Mouse (Mus musculus) heart, embryonic 12.5 days (tissue): ENCODE data around the gene Soat1. TPM values are rescaled to one million over a fixed set of nuclear protein-coding genes. Genes with fewer than 3 reads are reported as not detected.

ENCODE experiments used
- ATAC-seq: fragments of 200-750 bp; cut with Nextera tagmentation; 2 replicates; pipeline ENCODE4 v1.8.0; 2017; ENCODE audit warnings: moderate TSS enrichment, moderate library complexity; ENCODE audit not compliant: insufficient number of reproducible peaks, low FRiP score
- H3K27ac ChIP-seq: fragments of 300-500 bp; sonication (generic); 2 replicates; pipeline ENCODE4 v1.5.1; 2016; ENCODE audit warnings: mild to moderate bottlenecking, moderate library complexity; ENCODE audit not compliant: poor library complexity, severe bottlenecking
- H3K27me3 ChIP-seq: fragments of 300-500 bp; sonication (generic); replicated peaks from 2 replicates; pipeline ENCODE4 v1.6.1; 2016; ENCODE audit warnings: mild to moderate bottlenecking, moderate library complexity
- H3K36me3 ChIP-seq: fragments of 300-500 bp; sonication (generic); 2 replicates; pipeline ENCODE4 v1.6.1; 2016; ENCODE audit warnings: mild to moderate bottlenecking, moderate library complexity
- H3K4me1 ChIP-seq: fragments of 300-500 bp; sonication (generic); replicated peaks from 2 replicates; pipeline ENCODE4 v1.6.1; 2016; ENCODE audit warnings: mild to moderate bottlenecking
- H3K4me2 ChIP-seq: fragments of 300-500 bp; sonication (generic); 2 replicates; pipeline ENCODE4 v1.6.1; 2016; ENCODE audit warnings: mild to moderate bottlenecking, moderate library complexity
- H3K4me3 ChIP-seq: fragments of 300-500 bp; sonication (generic); 2 replicates; pipeline ENCODE4 v1.5.1; 2016; ENCODE audit warnings: mild to moderate bottlenecking
- H3K9ac ChIP-seq: fragments of 300-500 bp; sonication (generic); 2 replicates; pipeline ENCODE4 v1.6.1; 2016; ENCODE audit warnings: mild to moderate bottlenecking, moderate library complexity
- H3K9me3 ChIP-seq: fragments of 300-500 bp; sonication (generic); replicated peaks from 2 replicates; pipeline ENCODE4 v1.6.1; 2016; ENCODE audit warnings: mild to moderate bottlenecking, moderate library complexity
- WGBS: fragments of 180-500 bp; shearing (Covaris S2); methylation state at CpG from one replicate; pipeline ENCODE4 v1.1.7; 2016; 5-methylcytosine and 5-hydroxymethylcytosine counted together
- polyA plus RNA-seq: library from polyadenylated mRNA; unstranded; fragments of >200 nt; fragmentation: Nextera tagmentation; extraction: Ambion mirVana; gene quantifications from 2 replicates; pipeline ENCODE4 v1.2.1, GENCODE M21; 2016

Gene Soat1
- polyA plus RNA-seq, 1 experiment from 2014 or later = 48.9 TPM

GRCm38 (mm10) chr1:156487498-156487897 is 13.4 kb upstream of the Soat1 start:
- ATAC-seq = no peak
- no peak overlapping the region for H3K4me3 ChIP-seq
- no peaks in the 10 kb centered on the region for H3K27me3 ChIP-seq
- H3K4me1 ChIP-seq = no peaks in the 10 kb centered on the region
- no peak overlapping the region for H3K27ac ChIP-seq
- no peak overlapping the region for H3K4me2 ChIP-seq
- H3K36me3 ChIP-seq = no peaks in the 10 kb centered on the region
- 88% methylated on average over 7 of the region's 7 CpGs for WGBS
- no peak overlapping the region for H3K9ac ChIP-seq
- 0 out of 2 replicates have a peak, but pooled peaks cover 4% of the 10 kb centered on the region for H3K9me3 ChIP-seq

- 82% methylated on average over 3 of the region's 3 CpGs for WGBS
- Histone ChIP-seq H3K4me1 (no peaks in the 10 kb centered on the region), H3K4me2 (no peak overlapping the region), H3K27me3 (no peaks in the 10 kb centered on the region), H3K36me3 (no peaks in the 10 kb centered on the region), H3K9ac (no peak overlapping the region), H3K4me3 (no peak overlapping the region), H3K27ac (no peak overlapping the region), H3K9me3 (no peaks in the 10 kb centered on the region)
- ATAC-seq = no peak
Measured at GRCm38 (mm10) chr1:156481826-156482225, 7.7 kb upstream of the Soat1 start.

GRCm38 (mm10) chr1:156476535-156476934 is 2.4 kb upstream of the Soat1 start:
- 51% methylated on average over 7 of the region's 7 CpGs for WGBS
- no peak overlapping the region for H3K4me3 ChIP-seq
- H3K27ac ChIP-seq = no peak overlapping the region
- no peaks in the 10 kb centered on the region for H3K9me3 ChIP-seq
- H3K9ac ChIP-seq = no peak overlapping the region
- H3K36me3 ChIP-seq = no peaks in the 10 kb centered on the region
- H3K4me2 ChIP-seq = no peak overlapping the region
- no peak for ATAC-seq
- peaks cover 2% of the 10 kb centered on the region; the same call in 1 of the 2 replicates for H3K4me1 ChIP-seq
- no peaks in the 10 kb centered on the region for H3K27me3 ChIP-seq

DNA sequence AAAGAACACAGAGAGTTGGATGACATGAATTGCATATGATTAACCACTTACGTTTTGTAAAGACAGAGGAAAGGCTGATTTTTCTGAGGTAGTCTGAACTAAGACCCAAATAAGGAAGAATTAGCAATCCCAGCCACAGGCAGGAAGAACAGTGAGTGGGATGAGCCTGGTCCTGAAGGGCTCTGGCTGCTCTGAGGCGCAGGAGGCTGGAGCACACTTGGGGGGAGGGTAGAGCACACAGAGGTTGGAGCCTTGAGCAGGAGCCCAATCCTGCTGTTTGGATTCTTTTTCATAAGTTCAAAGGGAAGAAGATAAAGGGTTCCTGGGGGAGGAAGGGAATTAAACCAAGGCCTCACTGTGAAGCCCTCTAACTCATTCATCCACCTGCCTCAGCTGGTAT is 1.9 kb upstream of the Soat1 start:
- H3K4me1 ChIP-seq = peaks cover 7% of the 10 kb centered on the region; the same call in 1 of the 2 replicates
- no peak overlapping the region for H3K4me2 ChIP-seq
- H3K9me3 ChIP-seq = no peaks in the 10 kb centered on the region
- no peaks in the 10 kb centered on the region for H3K36me3 ChIP-seq
- H3K4me3 ChIP-seq = no peak overlapping the region
- no peak overlapping the region for H3K27ac ChIP-seq
- no peak for ATAC-seq
- WGBS = 41% methylated on average over 2 of the region's 2 CpGs
- no peaks in the 10 kb centered on the region for H3K27me3 ChIP-seq
- H3K9ac ChIP-seq = no peak overlapping the region

DNA sequence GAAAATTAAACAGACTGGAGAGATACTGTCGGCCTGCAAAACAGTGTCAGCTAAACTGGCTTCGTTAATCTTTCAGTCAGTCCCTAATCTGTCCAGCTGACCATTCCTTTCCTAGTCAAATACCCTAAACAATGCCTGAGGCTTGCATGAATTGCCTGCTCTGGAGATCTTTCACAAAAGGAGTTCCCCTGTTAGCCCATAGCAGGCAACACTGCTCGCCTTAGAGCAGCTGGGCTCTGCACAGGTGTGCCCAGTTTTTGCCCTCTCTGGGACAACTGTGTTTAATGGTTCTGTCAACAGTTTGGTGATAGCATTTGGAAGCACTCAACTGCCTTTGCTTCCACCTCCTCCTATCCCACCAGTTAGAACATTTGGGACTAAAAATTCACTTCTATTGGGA is 723 bp upstream of the Soat1 start:
- Histone ChIP-seq H3K4me1 (peaks cover 14% of the 10 kb centered on the region), H3K27me3 (no peaks in the 10 kb centered on the region), H3K9ac (no peak overlapping the region), H3K36me3 (0 out of 2 replicates have a peak, but pooled peaks cover 3% of the 10 kb centered on the region), H3K4me2 (no peak overlapping the region), H3K9me3 (no peaks in the 10 kb centered on the region), H3K4me3 (no peak overlapping the region), H3K27ac (no peak overlapping the region)
- no peak for ATAC-seq
- 55% methylated on average over 3 of the region's 3 CpGs for WGBS

GRCm38 (mm10) chr1:156473003-156473402 is 1.1 kb downstream of the Soat1 start:
- peak; percentile 63 for ATAC-seq
- under 1% methylated on average over 11 of the region's 11 CpGs for WGBS
- H3K36me3 ChIP-seq = peaks cover 8% of the 10 kb centered on the region
- H3K9me3 ChIP-seq = peaks cover 4% of the 10 kb centered on the region; the same call in 1 of the 2 replicates
- H3K4me3 ChIP-seq = peak overlapping the region; percentile 98
- H3K27ac ChIP-seq = peak overlapping the region; percentile 78
- peak overlapping the region; percentile 84 for H3K4me2 ChIP-seq
- no peaks in the 10 kb centered on the region for H3K27me3 ChIP-seq
- peaks cover 25% of the 10 kb centered on the region for H3K4me1 ChIP-seq
- peak overlapping the region; percentile 47 for H3K9ac ChIP-seq

DNA sequence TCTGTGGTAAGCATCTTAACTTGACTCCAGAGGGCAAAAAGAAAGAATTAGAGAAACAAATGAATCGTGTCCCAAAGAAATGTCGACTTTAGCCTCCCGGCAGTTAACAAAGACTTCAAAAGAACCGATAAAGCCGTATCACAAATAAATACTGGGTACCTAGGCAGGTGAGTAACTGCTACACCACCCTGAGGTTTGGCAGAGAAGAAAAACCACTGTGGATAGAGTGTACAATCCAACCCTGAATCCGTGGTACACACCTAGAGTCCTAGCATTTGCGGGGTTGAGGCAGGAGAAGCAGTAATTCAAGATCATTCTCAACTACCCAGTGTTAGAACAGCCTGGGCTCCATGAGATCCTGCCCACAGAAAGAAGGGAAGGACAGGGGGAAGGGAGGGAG is 2.2 kb downstream of the Soat1 start:
- Histone ChIP-seq H3K9me3 (peaks cover 4% of the 10 kb centered on the region; the same call in 1 of the 2 replicates), H3K27ac (peak overlapping the region; percentile 70; the same call in 1 of the 2 replicates), H3K36me3 (peaks cover 8% of the 10 kb centered on the region), H3K4me2 (peak overlapping the region; percentile 84), H3K27me3 (no peaks in the 10 kb centered on the region), H3K4me1 (peaks cover 28% of the 10 kb centered on the region), H3K9ac (no peak overlapping the region), H3K4me3 (peak overlapping the region; percentile 98)
- WGBS = 78% methylated on average over 7 of the region's 7 CpGs
- no peak for ATAC-seq

DNA sequence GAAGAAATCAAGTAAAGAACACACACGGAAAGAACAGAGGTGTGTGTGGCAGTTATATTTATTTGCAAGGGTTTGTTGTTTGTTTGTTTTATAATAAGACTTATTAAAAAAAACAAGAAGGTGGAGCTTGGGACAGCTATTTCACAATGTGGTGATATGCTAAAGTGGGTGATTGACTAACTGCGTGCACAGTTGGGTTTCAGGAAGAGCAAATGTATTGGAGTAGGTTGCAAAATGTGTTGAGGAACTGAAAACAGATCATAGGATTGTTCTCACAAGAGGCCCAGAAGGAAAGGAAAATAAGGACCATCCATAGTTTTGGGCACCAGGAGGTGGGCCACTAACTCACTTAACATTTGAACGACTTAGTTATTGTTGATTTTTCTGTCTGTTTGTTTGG is 3.1 kb downstream of the Soat1 start:
- no peak overlapping the region for H3K4me3 ChIP-seq
- 0 out of 2 replicates have a peak overlapping the region, but pooled peaks have one; percentile 70 for H3K27ac ChIP-seq
- H3K27me3 ChIP-seq = no peaks in the 10 kb centered on the region
- peaks cover 4% of the 10 kb centered on the region; the same call in 1 of the 2 replicates for H3K9me3 ChIP-seq
- H3K4me2 ChIP-seq = no peak overlapping the region
- peaks cover 16% of the 10 kb centered on the region for H3K36me3 ChIP-seq
- 73% methylated on average over 3 of the region's 3 CpGs for WGBS
- ATAC-seq = no peak
- H3K4me1 ChIP-seq = peaks cover 28% of the 10 kb centered on the region
- no peak overlapping the region for H3K9ac ChIP-seq

- Histone ChIP-seq H3K4me3 (no peak overlapping the region), H3K9ac (0 out of 2 replicates have a peak overlapping the region, but pooled peaks have one; percentile 31), H3K36me3 (peaks cover 22% of the 10 kb centered on the region), H3K27me3 (no peaks in the 10 kb centered on the region), H3K9me3 (peaks cover 4% of the 10 kb centered on the region; the same call in 1 of the 2 replicates), H3K27ac (no peak overlapping the region), H3K4me1 (peaks cover 28% of the 10 kb centered on the region), H3K4me2 (no peak overlapping the region; the same call in 1 of the 2 replicates)
- 51% methylated on average over 7 of the region's 7 CpGs for WGBS
- ATAC-seq = no peak
Measured at GRCm38 (mm10) chr1:156470557-156470956, 3.6 kb downstream of the Soat1 start.

DNA sequence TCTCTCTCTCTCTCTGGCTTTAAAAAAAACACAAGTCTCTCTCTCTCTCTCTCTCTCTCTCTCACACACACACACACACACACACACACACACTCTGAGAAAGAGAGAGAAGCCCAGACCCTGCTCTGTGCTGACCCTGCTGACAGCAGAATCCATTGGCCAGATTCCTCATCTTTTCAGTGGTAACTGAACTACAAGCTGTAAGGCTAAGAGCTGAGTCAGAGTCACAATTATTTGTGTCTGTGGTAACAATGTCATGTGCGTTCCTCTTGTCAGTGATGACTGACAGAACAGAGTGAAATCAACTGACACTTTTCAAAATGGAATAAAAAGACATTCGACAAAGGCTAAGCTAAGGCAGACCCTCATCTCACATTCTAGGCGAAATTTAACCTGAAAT is 5.6 kb downstream of the Soat1 start:
- no peak for ATAC-seq
- H3K36me3 ChIP-seq = peaks cover 32% of the 10 kb centered on the region
- peaks cover 4% of the 10 kb centered on the region; the same call in 1 of the 2 replicates for H3K9me3 ChIP-seq
- H3K9ac ChIP-seq = no peak overlapping the region
- peaks cover 28% of the 10 kb centered on the region for H3K4me1 ChIP-seq
- H3K27ac ChIP-seq = peak overlapping the region; percentile 5; the same call in 1 of the 2 replicates
- H3K4me2 ChIP-seq = no peak overlapping the region
- 68% methylated on average over 3 of the region's 3 CpGs for WGBS
- H3K4me3 ChIP-seq = no peak overlapping the region
- H3K27me3 ChIP-seq = no peaks in the 10 kb centered on the region

DNA sequence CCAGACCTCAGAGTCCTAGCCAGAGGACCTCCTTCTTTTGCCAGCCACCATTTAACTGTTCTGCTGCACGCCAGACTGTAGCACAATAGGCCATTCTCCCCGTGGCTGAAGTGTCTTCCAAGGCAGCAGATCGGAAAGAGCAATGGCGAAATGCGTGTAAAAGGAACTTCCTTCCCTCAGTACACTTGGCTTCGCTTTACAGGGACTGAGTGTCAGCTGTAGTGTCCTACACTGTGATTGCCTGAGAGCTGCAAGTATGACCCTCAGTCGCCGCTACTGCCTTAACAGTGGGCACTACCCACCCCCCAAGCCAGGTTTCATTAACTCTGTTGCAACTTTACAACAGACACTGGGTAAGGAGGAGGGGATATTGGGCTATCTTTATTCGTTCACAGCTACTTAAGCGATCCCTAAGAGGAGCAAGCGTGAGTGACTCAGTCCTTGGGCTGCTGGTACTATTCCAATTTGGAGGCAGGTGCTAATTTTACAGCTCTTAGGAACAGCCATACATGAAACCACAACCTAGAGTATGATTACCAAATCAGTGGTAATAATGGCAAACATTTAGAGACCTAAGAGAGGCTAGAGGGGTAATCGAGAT is 6.4 kb downstream of the Soat1 start:
- 80% methylated on average over 12 of the region's 12 CpGs for WGBS
- Histone ChIP-seq H3K27ac (no peak overlapping the region), H3K9ac (no peak overlapping the region), H3K4me3 (no peak overlapping the region), H3K27me3 (no peaks in the 10 kb centered on the region), H3K9me3 (peaks cover 4% of the 10 kb centered on the region; the same call in 1 of the 2 replicates), H3K36me3 (peaks cover 38% of the 10 kb centered on the region), H3K4me2 (no peak overlapping the region), H3K4me1 (peaks cover 29% of the 10 kb centered on the region)
- no peak for ATAC-seq
